Mouse (Mus musculus) olfactory bulb, adult 2 months (tissue): ENCODE data around the gene Ttc23. TPM values are rescaled to one million over a fixed set of nuclear protein-coding genes. Genes with fewer than 3 reads are reported as not detected.

Source experiments
- H3K27ac ChIP-seq: fragments of 200-500 bp; 2 replicates; pipeline ENCODE4 v1.5.1; 2012; ENCODE audit warnings: low read depth, low read length; ENCODE audit not compliant: insufficient read depth
- H3K4me1 ChIP-seq: fragments of 200-500 bp; 2 replicates; pipeline ENCODE4 v1.6.1; 2012; ENCODE audit warnings: low read length; ENCODE audit not compliant: control insufficient read depth, insufficient read depth
- H3K4me3 ChIP-seq: fragments of 200-500 bp; 2 replicates; pipeline ENCODE4 v1.5.1; 2012; ENCODE audit warnings: mild to moderate bottlenecking, low read depth, low read length, moderate library complexity; ENCODE audit not compliant: insufficient read depth
- CTCF ChIP-seq: fragments of 200-500 bp; IDR thresholded peaks from 2 replicates; pipeline ENCODE4 v1.5.1; 2012; ENCODE audit warnings: low read depth, mild to moderate bottlenecking, low read length, moderate library complexity; ENCODE audit not compliant: insufficient read depth
- POLR2A ChIP-seq: fragments of 200-500 bp; IDR thresholded peaks from 2 replicates; pipeline ENCODE4 v1.6.1; 2012; ENCODE audit warnings: mild to moderate bottlenecking, low read depth, low read length, moderate library complexity; ENCODE audit not compliant: insufficient read depth
- WGBS: fragments of 180-500 bp; shearing (Covaris S2); methylation state at CpG from one replicate; pipeline ENCODE4 v1.1.7; 2018; 5-methylcytosine and 5-hydroxymethylcytosine counted together
- polyA plus RNA-seq: library from polyadenylated mRNA; stranded (reverse); fragments of >200 nt; gene quantifications from 2 replicates; pipeline ENCODE4 v1.2.4, GENCODE M21; 2012; ENCODE audit warnings: low replicate concordance; ENCODE audit not compliant: missing spikeins, insufficient read depth, insufficient read length

The Ttc23 gene
- polyA plus RNA-seq, 1 experiment: not detected

- no peak for TF ChIP-seq POLR2A
- no peak for TF ChIP-seq CTCF
- no peaks in the 10 kb centered on the region; the same call in 1 of the 2 replicates for H3K4me1 ChIP-seq
- H3K27ac ChIP-seq: no peak overlapping the region
- no peak overlapping the region for H3K4me3 ChIP-seq
- 61% methylated on average over 8 of the region's 8 CpGs for WGBS
Measured at GRCm38 (mm10) chr7:67797065-67797464, 149.9 kb downstream of the Ttc23 start.

GRCm38 (mm10) chr7:67798476-67798875, 151.3 kb downstream of the Ttc23 start:
- H3K4me1 ChIP-seq: peaks cover 5% of the 10 kb centered on the region
- WGBS: 94% methylated on average over 4 of the region's 4 CpGs
- H3K4me3 ChIP-seq: no peak overlapping the region
- TF ChIP-seq POLR2A: no peak
- TF ChIP-seq CTCF: no peak
- no peak overlapping the region for H3K27ac ChIP-seq

GRCm38 (mm10) chr7:67800547-67800946, 153.3 kb downstream of the Ttc23 start:
- 95% methylated on average over 6 of the region's 6 CpGs for WGBS
- H3K27ac ChIP-seq: no peak overlapping the region

GRCm38 (mm10) chr7:67801022-67801421, 153.8 kb downstream of the Ttc23 start:
- WGBS: 83% methylated on average over 4 of the region's 4 CpGs
- no peak overlapping the region for H3K4me3 ChIP-seq
- TF ChIP-seq POLR2A (no peak), CTCF (no peak)
- H3K27ac ChIP-seq: no peak overlapping the region
- peaks cover 12% of the 10 kb centered on the region for H3K4me1 ChIP-seq

More at GRCm38 (mm10) chr7:67800547-67800946, 153.3 kb downstream of the Ttc23 start:
- Histone ChIP-seq H3K4me1 (peaks cover 12% of the 10 kb centered on the region), H3K4me3 (no peak overlapping the region)
- TF ChIP-seq POLR2A (no peak), CTCF (no peak)

GRCm38 (mm10) chr7:67803015-67803856, 156.0 kb downstream of the Ttc23 start:
- 15% methylated on average over 28 of the region's 28 CpGs for WGBS
- H3K4me1 ChIP-seq: peaks cover 12% of the 10 kb centered on the region
- TF ChIP-seq POLR2A (no peak), CTCF (peak; percentile 99)
- H3K4me3 ChIP-seq: peak overlapping the region; percentile 37
- H3K27ac ChIP-seq: no peak overlapping the region

- no peak overlapping the region for H3K27ac ChIP-seq
- WGBS: 8% methylated on average over 13 of the region's 13 CpGs
- peaks cover 12% of the 10 kb centered on the region for H3K4me1 ChIP-seq
- H3K4me3 ChIP-seq: peak overlapping the region; percentile 37
- no peak for TF ChIP-seq POLR2A
- TF ChIP-seq CTCF: no peak
Measured at GRCm38 (mm10) chr7:67803857-67804215, 156.6 kb downstream of the Ttc23 start.

Other genes with a start within 250 kb of the Ttc23 start
- not detected in 2 replicates for gene Lrrc28, start 2.1 kb upstream of the Ttc23 start, polyA plus RNA-seq
- gene Synm, start 112.3 kb downstream of the Ttc23 start, polyA plus RNA-seq: not detected in 2 replicates